Mouse (Mus musculus) stomach, postnatal 0 days (tissue): ENCODE data around the gene Trim37.

Source experiments
- CTCF ChIP-seq: IDR thresholded peaks from 2 replicates; pipeline ENCODE4 v1.5.1; 2016; ENCODE audit warnings: antibody characterized with exemption, low read depth, mild to moderate bottlenecking, moderate library complexity
- EP300 ChIP-seq: optimal IDR thresholded peaks from 2 replicates; pipeline ENCODE3; 2016; ENCODE audit warnings: antibody characterized with exemption

- TF ChIP-seq EP300 (no peak), CTCF (no peak)
Measured at GRCm38 (mm10) chr11:87234743-87235485, 108.0 kb downstream of the Trim37 start.
